Mouse (Mus musculus): ENCODE measurements around the gene Cnn2. TPM values are rescaled to one million over a fixed set of nuclear protein-coding genes. Genes with fewer than 3 reads are reported as not detected.
"Not testable (repeated sequence)": the region's sequence is repeated elsewhere in the genome, so short reads cannot be mapped to it uniquely, and the experiment has no call there.

Cnn2 gene
- polyA plus RNA-seq, 1 experiment: 387 TPM

- TF ChIP-seq CTCF (IDR thresholded peaks at IDR 0.05; ENCODE audit: insufficient read depth, low read length) (no peak), POLR2A (IDR thresholded peaks at IDR 0.05; ENCODE audit: borderline replicate concordance, extremely low read depth, low read depth, low read length) (peak; percentile 90; the same call in 1 of the 2 replicates)
- H3K4me1 ChIP-seq (ENCODE audit: control insufficient read depth, insufficient read depth, low read length): peaks cover 18% of the 10 kb centered on the region
- H3K4me3 ChIP-seq (replicated peaks; ENCODE audit: extremely low read depth, low read depth, low read length): peak within 1 kb of the TSS; percentile 75
- WGBS: under 1% methylated on average over 40 of the region's 40 CpGs
- peak; percentile 93 for DNase-seq
Observed at GRCm38 (mm10) chr10:80039559-80039979, 51.2 kb downstream of the Cnn2 start, which contains the start of gene Polr2e. TSS of gene Polr2e (minus strand) at chr10:80039795.

GRCm38 (mm10) chr10:80041409-80042060, 53.2 kb downstream of the Cnn2 start:
- not testable (repeated sequence) for H3K4me3 ChIP-seq (replicated peaks; ENCODE audit: extremely low read depth, low read depth, low read length); DNase-seq
- 87% methylated on average over 8 of the region's 8 CpGs for WGBS

DNA sequence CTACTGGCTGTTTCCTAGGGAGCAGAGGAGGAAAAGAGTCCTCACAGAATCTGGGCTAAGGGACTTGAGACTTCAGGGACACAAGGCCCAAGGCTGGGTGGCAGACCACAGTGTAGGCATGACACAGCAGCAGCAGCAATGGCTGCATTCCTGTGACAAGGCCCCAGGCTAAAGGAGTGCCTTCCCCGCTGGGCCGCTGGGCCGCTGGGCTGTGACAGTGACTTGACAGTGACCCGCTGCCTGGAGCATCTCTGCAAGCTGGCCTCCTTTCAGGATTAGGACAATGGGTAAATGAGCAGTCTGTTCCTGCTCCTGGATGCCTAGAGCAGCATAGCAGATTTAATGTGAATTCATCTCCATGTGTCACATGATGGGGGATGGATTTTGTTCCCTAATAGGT, 55.7 kb downstream of the Cnn2 start:
- no peak for DNase-seq
- Histone ChIP-seq H3K4me3 (replicated peaks; ENCODE audit: extremely low read depth, low read depth, low read length) (no peak overlapping the region), H3K4me1 (ENCODE audit: control insufficient read depth, insufficient read depth, low read length) (peaks cover 4% of the 10 kb centered on the region; the same call in 1 of the 2 replicates)
- 77% methylated on average over 4 of the region's 4 CpGs for WGBS
- TF ChIP-seq POLR2A (IDR thresholded peaks at IDR 0.05; ENCODE audit: borderline replicate concordance, extremely low read depth, low read depth, low read length): no peak
- no peak for TF ChIP-seq CTCF (IDR thresholded peaks at IDR 0.05; ENCODE audit: insufficient read depth, low read length)

More at GRCm38 (mm10) chr10:80041409-80042060, 53.2 kb downstream of the Cnn2 start:
- H3K4me1 ChIP-seq (ENCODE audit: control insufficient read depth, insufficient read depth, low read length): not testable (repeated sequence)

DNA sequence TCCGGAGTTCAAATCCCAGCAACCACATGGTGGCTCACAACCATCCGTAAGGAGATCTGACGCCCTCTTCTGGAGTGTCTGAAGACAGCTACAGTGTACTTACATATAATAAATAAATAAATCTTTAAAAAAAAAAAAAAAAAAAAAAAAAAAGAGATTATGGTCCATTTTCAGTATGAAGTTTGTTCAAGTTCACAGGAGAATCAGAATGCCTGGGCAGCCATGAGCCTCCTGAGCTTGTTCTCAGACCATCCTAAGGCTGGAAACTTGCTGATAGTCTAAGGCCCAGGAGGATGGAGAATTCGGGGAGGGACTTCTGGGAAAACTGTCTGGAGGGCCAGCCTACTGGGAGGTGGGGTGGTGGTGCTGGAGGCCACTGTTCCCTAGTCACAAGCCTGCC, 57.0 kb downstream of the Cnn2 start:
- not testable (repeated sequence) for H3K4me3 ChIP-seq (replicated peaks; ENCODE audit: extremely low read depth, low read depth, low read length); H3K4me1 ChIP-seq (ENCODE audit: control insufficient read depth, insufficient read depth, low read length); DNase-seq
- 74% methylated on average over 3 of the region's 4 CpGs for WGBS

Other genes starting within 250 kb of the Cnn2 start
- 42.0 and 46.2 TPM in 2 replicates for gene Polrmt, start 242.0 kb upstream of the Cnn2 start, polyA plus RNA-seq (2012; rRNA removed)
- gene Fgf22, start 233.5 kb upstream of the Cnn2 start, polyA plus RNA-seq (2012; rRNA removed): 0.10 and 1.0 TPM in 2 replicates
- 103 and 134 TPM in 2 replicates for gene Rnf126, start 221.6 kb upstream of the Cnn2 start, polyA plus RNA-seq (2012; rRNA removed)
- gene Fstl3, start 211.3 kb upstream of the Cnn2 start, polyA plus RNA-seq (2012; rRNA removed): 65.8 and 72.7 TPM in 2 replicates
- 0.20 TPM in 1 of 2 replicates, not detected in the other for gene Prss57, start 197.6 kb upstream of the Cnn2 start, polyA plus RNA-seq (2012; rRNA removed)
- 34.2 and 38.5 TPM in 2 replicates for gene Palm, start 195.0 kb upstream of the Cnn2 start, polyA plus RNA-seq (2012; rRNA removed)
- gene Misp, start 167.6 kb upstream of the Cnn2 start, polyA plus RNA-seq (2012; rRNA removed): 4.0 and 4.8 TPM in 2 replicates
- gene Ptbp1, start 134.2 kb upstream of the Cnn2 start, polyA plus RNA-seq (2012; rRNA removed): 224 and 265 TPM in 2 replicates
- 3.6 and 5.0 TPM in 2 replicates for gene Prtn3, start 114.1 kb upstream of the Cnn2 start, polyA plus RNA-seq (2012; rRNA removed)
- gene Plppr3, start 114.0 kb upstream of the Cnn2 start, polyA plus RNA-seq (2012; rRNA removed): 8.4 and 8.9 TPM in 2 replicates
- gene Elane, start 102.3 kb upstream of the Cnn2 start, polyA plus RNA-seq (2012; rRNA removed): 0.11 and 0.85 TPM in 2 replicates
- 297 and 1,797 TPM in 2 replicates for gene Cfd, start 97.7 kb upstream of the Cnn2 start, polyA plus RNA-seq (2012; rRNA removed)
- gene Med16, start 79.7 kb upstream of the Cnn2 start, polyA plus RNA-seq (2012; rRNA removed): 76.2 and 79.1 TPM in 2 replicates
- gene Gm26602, start 77.7 kb upstream of the Cnn2 start, polyA plus RNA-seq (2012; rRNA removed): not detected in 2 replicates
- 20.9 and 24.4 TPM in 2 replicates for gene Kiss1r, start 71.6 kb upstream of the Cnn2 start, polyA plus RNA-seq (2012; rRNA removed)
- gene R3hdm4, start 67.4 kb upstream of the Cnn2 start, polyA plus RNA-seq (2012; rRNA removed): 129 and 162 TPM in 2 replicates
- 7.8 and 8.6 TPM in 2 replicates for gene Arid3a, start 61.5 kb upstream of the Cnn2 start, polyA plus RNA-seq (2012; rRNA removed)
- gene Wdr18, start 28.4 kb upstream of the Cnn2 start, polyA plus RNA-seq (2012; rRNA removed): 33.5 and 35.5 TPM in 2 replicates
- 0.33 TPM in 1 of 2 replicates, not detected in the other for gene Grin3b, start 17.9 kb upstream of the Cnn2 start, polyA plus RNA-seq (2012; rRNA removed)
- gene Tmem259, start 4.3 kb upstream of the Cnn2 start, polyA plus RNA-seq (2012; rRNA removed): 294 and 318 TPM in 2 replicates
- 31.4 and 38.2 TPM in 2 replicates for gene Abca7, start 7.9 kb downstream of the Cnn2 start, polyA plus RNA-seq (2012; rRNA removed)
- 102 and 103 TPM in 2 replicates for gene Arhgap45, start 28.1 kb downstream of the Cnn2 start, polyA plus RNA-seq (2012; rRNA removed)
- gene Polr2e, start 51.2 kb downstream of the Cnn2 start, polyA plus RNA-seq (2012; rRNA removed): 199 and 208 TPM in 2 replicates
- 581 and 623 TPM in 2 replicates for gene Gpx4, start 58.6 kb downstream of the Cnn2 start, polyA plus RNA-seq (2012; rRNA removed)
- 83.7 and 85.8 TPM in 2 replicates for gene Sbno2, start 117.0 kb downstream of the Cnn2 start, polyA plus RNA-seq (2012; rRNA removed)
- 161 and 168 TPM in 2 replicates for gene Stk11, start 127.2 kb downstream of the Cnn2 start, polyA plus RNA-seq (2012; rRNA removed)
- gene Atp5d, start 150.0 kb downstream of the Cnn2 start, polyA plus RNA-seq (2012; rRNA removed): 709 and 1,054 TPM in 2 replicates
- gene Cbarp, start 152.3 kb downstream of the Cnn2 start, polyA plus RNA-seq (2012; rRNA removed): 29.9 and 31.5 TPM in 2 replicates
- 110 and 150 TPM in 2 replicates for gene Midn, start 159.7 kb downstream of the Cnn2 start, polyA plus RNA-seq (2012; rRNA removed)
- gene Cirbp, start 177.4 kb downstream of the Cnn2 start, polyA plus RNA-seq (2012; rRNA removed): 162 and 200 TPM in 2 replicates
- gene 1600002K03Rik, start 184.4 kb downstream of the Cnn2 start, polyA plus RNA-seq (2012; rRNA removed): 11.2 and 14.0 TPM in 2 replicates
- 3.6 and 4.7 TPM in 2 replicates for gene Efna2, start 190.9 kb downstream of the Cnn2 start, polyA plus RNA-seq (2012; rRNA removed)
- gene Mum1, start 237.8 kb downstream of the Cnn2 start, polyA plus RNA-seq (2012; rRNA removed): 39.6 and 42.0 TPM in 2 replicates